Mouse (Mus musculus) ZHBTc4 (cell line): Measurements from ENCODE around the gene Akap13.

Source experiments
- DNase-seq: peaks from one replicate; pipeline ENCODE4 v3.0.0-alpha.2; 2011; ENCODE audit warnings: low read depth, low spot score

Akap13 gene

DNA sequence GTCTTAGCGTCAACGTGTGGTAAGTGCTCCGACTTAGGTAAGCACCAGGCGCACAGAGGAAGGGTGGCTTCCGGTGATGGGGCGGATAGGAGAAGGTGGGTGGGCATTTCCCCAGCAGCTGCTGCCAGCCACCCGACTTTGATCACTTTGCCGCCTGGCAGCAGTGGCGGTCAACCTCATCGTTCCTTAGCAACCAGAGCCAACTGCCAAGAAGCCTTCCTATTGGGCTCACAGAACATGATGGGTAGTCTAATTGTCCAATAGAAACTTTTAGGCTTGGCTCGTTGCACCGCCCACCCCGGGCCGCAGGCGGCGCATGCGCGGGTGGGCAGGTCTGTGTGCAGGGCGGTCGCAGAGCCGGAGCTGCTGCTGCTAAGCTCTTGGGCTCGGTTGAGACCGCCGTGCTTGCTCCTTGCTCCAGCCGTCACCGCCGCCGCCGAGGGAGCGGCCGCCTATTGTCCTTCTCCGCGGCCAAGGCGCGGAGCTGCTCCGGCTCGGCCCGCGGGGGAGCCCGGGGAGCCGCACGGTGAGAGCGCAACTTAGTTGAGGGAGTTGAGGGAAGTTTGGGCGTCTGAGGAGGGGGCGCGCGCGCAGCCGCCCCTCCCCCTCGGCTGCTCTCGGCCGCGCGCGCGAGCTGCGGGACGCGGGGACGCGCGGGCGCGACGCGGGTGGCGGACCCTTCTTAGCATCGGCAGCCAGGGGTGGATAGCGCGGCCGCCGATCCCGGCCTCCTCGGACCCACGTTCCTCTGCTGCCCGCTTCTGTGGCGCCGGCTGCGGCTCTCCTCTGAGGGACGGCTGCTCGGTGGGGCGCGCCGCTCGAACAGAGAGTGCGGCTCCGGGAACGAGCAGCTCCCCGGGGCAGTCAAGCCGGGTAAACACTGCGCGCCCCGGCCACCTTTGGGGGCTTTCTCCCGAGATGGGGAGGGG lies at the start of gene Akap13:
Gene Akap13, plus strand, starts transcription at position 312 of the 929 bp plus-strand sequence.
- DNase-seq, result peak; percentile 98

DNA sequence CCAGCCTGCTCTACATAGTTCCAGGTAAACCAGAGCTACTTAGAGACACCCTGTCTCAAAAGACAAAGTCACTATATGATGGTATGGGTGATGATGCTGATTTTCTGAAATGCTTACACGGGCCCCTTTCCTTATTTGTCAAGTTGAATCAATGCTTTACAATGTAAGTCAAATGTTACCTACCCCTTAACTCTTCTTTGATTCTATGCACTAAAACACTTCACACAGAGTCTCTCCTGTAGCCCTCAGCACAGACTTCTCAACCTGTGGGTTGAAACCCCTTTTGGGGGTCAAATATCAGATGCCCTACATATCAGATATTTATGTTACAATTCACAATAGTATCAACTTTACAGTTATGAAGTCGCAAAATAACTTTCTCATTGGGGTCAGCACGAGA lies 44.7 kb upstream of the Akap13 start:
- DNase-seq, result no peak

GRCm38 (mm10) chr7:75411226-75411625 lies 44.1 kb upstream of the Akap13 start:
- no peak for DNase-seq

DNA sequence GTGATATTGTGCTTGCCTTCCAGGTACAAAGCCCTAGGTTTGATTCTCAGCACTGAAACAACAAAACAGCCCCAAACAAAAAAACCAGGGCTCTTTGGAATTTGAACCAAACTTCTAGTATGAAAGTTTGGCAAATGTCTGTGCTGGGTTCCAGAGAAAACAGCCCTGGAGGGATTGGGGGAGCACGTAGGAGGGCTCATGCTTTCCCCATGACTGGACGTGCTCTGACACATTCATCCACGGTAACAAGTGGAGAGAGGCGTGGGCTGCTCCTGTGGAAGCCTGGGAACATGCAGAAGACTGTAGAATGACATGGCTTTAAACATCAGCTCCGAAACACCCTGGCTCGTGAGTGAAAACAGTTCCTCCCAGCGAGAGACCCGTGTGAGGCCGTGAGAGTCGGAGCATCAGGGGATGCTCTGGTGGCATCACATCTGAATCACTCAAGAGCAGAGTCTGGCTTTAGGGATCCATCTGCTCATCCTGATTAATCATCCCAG lies 43.3 kb upstream of the Akap13 start:
- DNase-seq, result no peak

DNA sequence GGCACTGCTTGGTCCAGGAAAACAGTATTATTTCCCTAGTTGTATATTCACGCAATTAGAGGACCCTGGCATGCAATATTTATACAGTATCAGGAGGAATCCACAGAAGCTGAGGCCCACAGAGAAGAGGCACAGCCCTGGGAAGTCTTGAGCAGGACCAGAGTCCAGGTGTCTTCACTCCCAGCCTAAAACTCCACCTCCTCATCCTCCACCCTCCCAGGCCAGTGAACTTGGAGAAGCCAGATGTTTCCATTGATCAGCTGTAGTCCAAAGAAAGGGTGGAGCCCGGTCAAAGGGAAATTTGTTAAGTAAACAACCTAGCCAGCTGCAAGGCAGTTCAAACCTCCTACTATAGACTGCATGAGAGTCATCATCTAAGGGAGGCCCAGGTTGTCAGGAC lies 42.8 kb upstream of the Akap13 start:
- no peak for DNase-seq

DNA sequence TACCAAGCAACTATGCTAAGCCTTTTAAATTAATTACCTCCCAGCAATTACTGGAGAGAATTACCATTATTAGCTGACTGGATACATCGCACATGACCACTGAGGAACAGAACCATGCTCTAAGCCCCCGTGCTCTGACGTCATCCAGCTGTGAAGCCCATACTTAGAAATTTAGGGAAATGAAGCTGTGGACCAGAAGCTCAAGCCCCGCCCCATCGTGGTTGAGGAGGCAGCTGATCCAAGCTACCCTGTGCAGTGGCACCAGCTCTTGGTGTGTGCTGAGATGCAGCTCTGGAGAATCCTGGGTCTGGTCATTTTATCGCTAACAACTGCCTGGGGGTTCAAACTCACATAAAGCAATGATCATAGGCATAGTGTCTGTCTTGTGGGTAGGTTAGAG lies 41.4 kb upstream of the Akap13 start:
- no peak for DNase-seq

GRCm38 (mm10) chr7:75414316-75414715 lies 41.0 kb upstream of the Akap13 start:
- no peak for DNase-seq

- DNase-seq, result peak; percentile 41
Measured at GRCm38 (mm10) chr7:75415166-75415881, 40.0 kb upstream of the Akap13 start.

GRCm38 (mm10) chr7:75415882-75416585 lies 39.3 kb upstream of the Akap13 start:
- DNase-seq, result no peak

GRCm38 (mm10) chr7:75420927-75421326 lies 34.4 kb upstream of the Akap13 start:
- DNase-seq, result no peak

- DNase-seq, result no peak
Measured at GRCm38 (mm10) chr7:75424121-75424520, 31.2 kb upstream of the Akap13 start.

- DNase-seq, result no peak
Measured at GRCm38 (mm10) chr7:75427322-75427721, 28.0 kb upstream of the Akap13 start.

GRCm38 (mm10) chr7:75428913-75429312 lies 26.4 kb upstream of the Akap13 start:
- no peak for DNase-seq

DNA sequence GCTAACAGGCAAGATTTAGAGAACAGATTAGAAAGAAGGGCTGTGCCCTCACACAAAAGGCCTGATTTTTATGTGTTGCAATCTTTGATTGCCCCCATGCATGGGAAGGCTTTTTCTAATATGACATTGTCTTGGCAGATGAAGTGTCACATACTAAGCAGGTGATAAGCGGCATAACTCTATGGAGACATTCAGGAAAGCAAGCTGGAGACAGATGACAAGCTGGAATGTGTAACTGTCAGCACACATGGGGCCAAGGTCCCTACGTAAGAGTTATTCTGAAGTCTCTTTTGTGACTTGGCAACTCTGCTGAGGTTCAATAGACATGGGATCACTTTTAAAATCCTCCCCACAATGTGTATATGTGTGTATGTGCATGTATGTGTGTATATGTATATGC lies 24.8 kb upstream of the Akap13 start:
- DNase-seq, result no peak

- DNase-seq, result no peak
Measured at GRCm38 (mm10) chr7:75431043-75431442, 24.3 kb upstream of the Akap13 start.

DNA sequence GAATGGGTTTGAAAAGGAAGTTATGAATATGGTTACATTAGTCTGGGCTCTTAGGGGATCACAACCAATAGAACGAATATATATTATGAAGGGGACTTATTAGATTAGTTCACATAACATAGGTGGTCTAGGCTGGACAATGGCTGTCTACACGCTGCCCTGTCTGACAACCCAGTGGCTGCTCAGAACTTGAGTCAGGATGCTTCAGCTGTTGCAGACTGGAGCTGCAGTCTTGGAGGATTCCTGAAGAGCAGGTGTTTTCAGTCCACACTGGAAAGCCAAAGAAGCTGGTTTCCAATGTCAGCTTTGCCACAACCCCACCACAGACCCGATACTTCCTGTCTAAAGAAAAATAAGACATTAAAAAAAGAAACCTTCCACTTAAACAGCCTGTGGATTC lies 23.3 kb upstream of the Akap13 start:
- DNase-seq, result no peak

DNA sequence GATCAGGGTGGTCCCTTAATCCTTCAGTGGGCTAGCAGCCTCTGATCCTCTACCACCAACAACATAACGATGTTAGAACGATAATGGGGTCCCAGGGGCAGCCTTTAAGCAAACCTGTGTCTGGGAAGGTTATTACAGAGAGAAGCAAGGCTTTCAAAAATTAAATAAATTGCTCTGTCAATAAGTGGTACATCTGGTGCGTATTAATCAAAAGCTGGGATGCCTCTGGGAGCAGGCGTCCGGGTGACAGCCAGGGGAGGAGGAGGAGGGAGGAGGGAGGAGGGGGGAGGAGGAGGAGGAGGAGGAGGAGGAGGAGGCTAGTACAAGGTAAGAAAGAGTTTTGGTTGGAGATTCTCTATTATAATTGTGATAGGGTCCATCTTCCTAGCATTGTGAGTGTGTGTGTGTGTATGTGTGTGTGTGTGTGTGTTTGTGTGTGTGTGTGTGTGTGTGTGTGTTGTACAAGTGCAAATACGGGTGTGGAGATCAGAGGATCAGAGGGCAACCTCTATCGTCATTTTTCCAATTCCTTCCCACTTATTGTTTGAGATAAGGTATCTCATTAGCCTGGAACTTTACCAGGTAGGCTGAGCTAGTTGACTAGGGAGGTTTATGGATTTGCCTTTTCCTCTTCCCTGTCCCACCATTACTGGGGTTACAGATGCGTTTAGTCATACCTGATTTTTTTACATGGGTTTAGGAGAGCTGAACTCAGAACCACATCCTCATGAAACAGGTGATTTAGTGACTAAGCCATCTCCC lies 18.7 kb upstream of the Akap13 start:
- no peak for DNase-seq

DNA sequence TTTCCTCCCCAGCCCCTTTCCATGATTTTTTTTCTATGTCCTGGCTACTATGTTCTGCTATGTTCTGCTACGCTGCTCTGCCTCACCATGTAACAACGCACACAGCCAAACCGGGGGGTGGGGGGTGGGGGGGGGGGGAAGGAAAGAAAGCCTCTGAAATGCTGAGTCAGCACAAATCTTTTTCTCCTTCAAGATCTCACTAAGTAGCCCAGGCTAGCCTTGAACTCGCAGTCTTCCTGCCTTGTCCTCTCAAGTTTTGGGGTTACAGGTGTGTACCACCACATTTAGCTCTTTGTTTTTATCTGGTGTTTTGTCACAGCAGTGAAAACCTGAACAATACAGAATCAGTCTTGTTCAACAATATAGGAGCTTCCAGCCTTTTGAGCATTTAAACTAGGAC lies 15.8 kb upstream of the Akap13 start:
- DNase-seq, result no peak

DNA sequence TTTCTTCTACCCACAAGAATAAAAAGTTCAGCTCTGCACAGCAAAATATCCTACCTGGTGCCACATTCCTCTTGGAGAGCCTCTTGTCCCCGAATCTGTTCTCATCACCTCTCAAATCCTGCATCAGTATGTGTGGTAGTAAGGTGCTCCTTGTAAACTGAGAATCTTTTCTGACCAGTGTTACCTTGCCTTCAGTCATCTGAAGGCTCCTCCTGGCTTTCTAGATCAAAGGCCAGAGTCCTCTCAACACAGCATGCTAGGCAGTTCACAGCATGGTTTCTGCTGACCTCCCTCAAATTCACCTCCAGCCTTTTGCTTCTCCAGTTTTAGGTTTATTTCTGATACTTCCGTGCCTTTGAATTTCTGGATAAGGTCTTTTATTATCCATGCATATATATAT lies 15.1 kb upstream of the Akap13 start:
- no peak for DNase-seq

- no peak for DNase-seq
Measured at GRCm38 (mm10) chr7:75441947-75442346, 13.4 kb upstream of the Akap13 start.

DNA sequence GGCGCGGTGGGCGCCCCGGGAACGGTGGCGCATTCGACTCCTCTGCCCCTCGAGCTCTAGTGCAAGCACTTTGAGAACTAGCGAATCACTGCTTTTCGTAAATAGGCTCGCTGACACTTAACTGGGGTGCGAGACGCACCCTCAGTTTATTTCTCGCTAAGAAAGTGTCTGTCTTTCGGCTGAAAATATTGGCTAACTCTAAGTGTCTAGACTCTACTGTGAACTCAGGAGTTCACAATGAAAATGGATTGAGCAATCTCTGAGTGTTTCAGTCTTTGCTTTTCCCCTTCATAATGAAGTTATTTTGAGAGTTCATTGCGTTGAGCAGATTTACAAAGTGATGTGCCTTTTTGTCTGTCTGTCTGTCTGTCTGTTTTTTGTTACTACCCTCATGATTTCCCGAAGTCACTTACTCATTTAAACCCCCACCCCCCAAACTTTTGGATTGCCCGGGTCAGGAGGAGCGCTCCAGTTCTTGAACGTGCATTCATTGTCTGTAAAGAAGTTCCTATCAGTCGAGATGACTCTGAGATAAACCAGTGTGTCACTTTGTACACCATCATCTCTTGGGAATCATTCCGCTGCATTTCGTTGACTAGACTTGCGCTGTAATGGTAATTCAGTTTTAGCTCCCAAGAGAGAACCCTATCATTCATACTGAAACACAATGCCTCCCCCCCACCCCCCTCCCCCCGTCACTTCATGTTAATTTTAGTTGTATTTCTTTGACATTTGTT lies 986 bp downstream of the Akap13 start:
- DNase-seq, result no peak
